In genomic region chr12:34724274-34724673, GRCm38 (mm10) we compare ENCODE assay signal across 21 mouse cellular contexts.
"Had no signal": no experiment of that assay in that cellular context is flagged by ENCODE, and none has a peak within 500 bp of the region (broad histone marks: within the 10 kb centered on the region; RNA-seq: fewer than 3 reads in every experiment).

No protein-coding gene starts in this region.

- DNase-seq: kidney, adult 11 months; kidney, adult 8-10 months; kidney, postnatal 10 days; kidney, postnatal 36 days; left cerebral cortex, postnatal 4 days; liver, postnatal 0 days; lung, postnatal 14 days; lung, postnatal 4 days; right cerebral cortex, postnatal 4 days; thymus, postnatal 36 days had no signal

- H3K4me2 ChIP-seq: kidney, embryonic 15.5 days; limb, embryonic 12.5 days; limb, embryonic 15.5 days; liver, embryonic 11.5 days; lung, embryonic 15.5 days; midbrain, embryonic 12.5 days; midbrain, embryonic 15.5 days; neural tube, embryonic 13.5 days; stomach, embryonic 15.5 days had no signal

- H3K4me3 ChIP-seq: kidney, embryonic 15.5 days; limb, embryonic 12.5 days; limb, embryonic 15.5 days; lung, embryonic 15.5 days; midbrain, embryonic 12.5 days; midbrain, embryonic 15.5 days; myocyte; neural tube, embryonic 13.5 days; stomach, embryonic 15.5 days had no signal

- H3K4me1 ChIP-seq: kidney, embryonic 15.5 days; limb, embryonic 15.5 days; lung, embryonic 15.5 days; midbrain, embryonic 12.5 days; stomach, embryonic 15.5 days had no signal

- ATAC-seq: liver, postnatal 0 days; midbrain, embryonic 15.5 days had no signal

- H3K27me3 ChIP-seq: kidney, embryonic 15.5 days; limb, embryonic 12.5 days; limb, embryonic 15.5 days; lung, embryonic 15.5 days; midbrain, embryonic 12.5 days; midbrain, embryonic 15.5 days; neural tube, embryonic 13.5 days; stomach, embryonic 15.5 days had no signal

- H3K27ac ChIP-seq: kidney, embryonic 15.5 days; limb, embryonic 12.5 days; limb, embryonic 15.5 days; liver, embryonic 14.5 days; lung, embryonic 15.5 days; midbrain, embryonic 12.5 days; midbrain, embryonic 15.5 days; neural tube, embryonic 13.5 days; stomach, embryonic 15.5 days had no signal

- H3K36me3 ChIP-seq: kidney, embryonic 15.5 days; limb, embryonic 12.5 days; limb, embryonic 15.5 days; lung, embryonic 15.5 days; midbrain, embryonic 12.5 days; midbrain, embryonic 15.5 days; neural tube, embryonic 13.5 days; stomach, embryonic 15.5 days had no signal

- H3K9ac ChIP-seq: kidney, embryonic 15.5 days; limb, embryonic 12.5 days; limb, embryonic 15.5 days; liver, embryonic 14.5 days; liver, postnatal 0 days; lung, embryonic 15.5 days; midbrain, embryonic 12.5 days; midbrain, embryonic 15.5 days; neural tube, embryonic 13.5 days; stomach, embryonic 15.5 days had no signal

- H3K9me3 ChIP-seq: kidney, embryonic 15.5 days; limb, embryonic 12.5 days; limb, embryonic 15.5 days; lung, embryonic 15.5 days; midbrain, embryonic 12.5 days; midbrain, embryonic 15.5 days; neural tube, embryonic 13.5 days; stomach, embryonic 15.5 days had no signal
